Comparison of ENCODE assay signal across 9 mouse cellular contexts in genomic region chr3:105771534-105771933, GRCm38 (mm10). TPM values are rescaled to one million over a fixed set of nuclear protein-coding genes. Genes with fewer than 3 reads are reported as not detected.
DNase-seq lines count a peak whose midpoint lies in the region; ATAC-seq and TF ChIP-seq lines count a peak whose summit lies in the region.
"Had no signal": no experiment of that assay in that cellular context is flagged by ENCODE, and none has a peak within 500 bp of the region (broad histone marks: within the 10 kb centered on the region; RNA-seq: fewer than 3 reads in every experiment).

No protein-coding gene starts in this region.

- no peaks in the 10 kb centered on the region for H3K4me1 ChIP-seq in heart, embryonic 11.5 days (ENCODE audit: control insufficient read depth, insufficient read depth, low read length)
- peaks cover 7 to 46% of the 10 kb centered on the region in 2 experiments for H3K4me1 ChIP-seq in CH12.LX (ENCODE audit: control insufficient read depth in 1 of 2, insufficient read depth in 2 of 2)
- no peaks in the 10 kb centered on the region; the same call in 1 of the 2 replicates for H3K4me1 ChIP-seq in small intestine, adult 2 months (ENCODE audit: control insufficient read depth, insufficient read depth, insufficient read length, low read length)
- H3K4me1 ChIP-seq in cerebellum, adult 2 months (ENCODE audit: control insufficient read depth, insufficient read depth, low read length) = no peaks in the 10 kb centered on the region
- H3K4me1 ChIP-seq: heart, embryonic 13.5 days had no signal

- no peak for TF ChIP-seq EP300 in CH12.LX (IDR thresholded peaks at IDR 0.05; ENCODE audit: low read length)

- TF ChIP-seq CTCF in CH12.LX (conservative IDR thresholded peaks at IDR 0.05 in 1 of 2, IDR thresholded peaks at IDR 0.05 in 1 of 2; ENCODE audit: low read depth in 2 of 2, low read length in 2 of 2) = peak; percentile 45 to 71; a peak in 3 of 4 replicates
- TF ChIP-seq CTCF in small intestine, adult 2 months (IDR thresholded peaks at IDR 0.05; ENCODE audit: extremely low read depth, insufficient read length, insufficient replicate concordance, low read depth, low read length) = peak; percentile 53; the same call in 1 of the 2 replicates
- no peak; the same call in 1 of the 2 replicates for TF ChIP-seq CTCF in cerebellum, adult 2 months (IDR thresholded peaks at IDR 0.05; ENCODE audit: borderline replicate concordance, insufficient read depth, low read depth, low read length)

- TF ChIP-seq RAD21 in CH12.LX (IDR thresholded peaks at IDR 0.05; ENCODE audit: low read depth, low read length) = peak; percentile 77

- dilution Hi-C loops in CH12.LX (cut with MboI; ENCODE audit: extremely low pct_ligation_motif_present, extremely low pct_unique_long_range_greater_than_20kb, low sequenced_read_pairs) = no loop called here

- H3K4me2 ChIP-seq in heart, embryonic 11.5 days = no peak overlapping the region
- no peak overlapping the region for H3K4me2 ChIP-seq in CH12.LX (ENCODE audit: insufficient read depth, low read depth, poor library complexity, severe bottlenecking)
- H3K4me2 ChIP-seq: heart, embryonic 13.5 days had no signal

- ATAC-seq in heart, embryonic 11.5 days (replicated peaks; ENCODE audit: insufficient number of reproducible peaks, low FRiP score, low TSS enrichment) = no peak
- no peak for ATAC-seq in inflammation-experienced regulatory T-cells, adult 6 months

- peaks cover 64% of the 10 kb centered on the region for H3K79me2 ChIP-seq in CH12.LX (replicated peaks; ENCODE audit: control insufficient read depth, extremely low read depth, insufficient read depth, poor library complexity, severe bottlenecking)

- H3K4me3 ChIP-seq in heart, embryonic 11.5 days (ENCODE audit: low read depth, low read length) = no peak overlapping the region
- no peak overlapping the region for H3K4me3 ChIP-seq in CH12.LX (replicated peaks in 1 of 3; ENCODE audit: low read depth in 2 of 3, low read length in 2 of 3, poor library complexity in 1 of 3)
- H3K4me3 ChIP-seq in small intestine, adult 2 months (ENCODE audit: low read depth, low read length) = no peak overlapping the region
- no peak overlapping the region for H3K4me3 ChIP-seq in cerebellum, adult 2 months (replicated peaks; ENCODE audit: insufficient read depth, low read depth, low read length)
- H3K4me3 ChIP-seq: heart, embryonic 13.5 days had no signal

- no peaks in the 10 kb centered on the region for H3K27me3 ChIP-seq in heart, embryonic 11.5 days (ENCODE audit: control insufficient read depth, insufficient read depth, low read length)
- H3K27me3 ChIP-seq in CH12.LX (replicated peaks) = no peaks in the 10 kb centered on the region
- H3K27me3 ChIP-seq in small intestine, adult 2 months (ENCODE audit: control insufficient read depth, insufficient read depth, low read length) = no peaks in the 10 kb centered on the region
- no peaks in the 10 kb centered on the region for H3K27me3 ChIP-seq in cerebellum, adult 2 months (ENCODE audit: control insufficient read depth, insufficient read depth, low read length)
- H3K27me3 ChIP-seq: heart, embryonic 13.5 days had no signal

- H3K36me3 ChIP-seq in heart, embryonic 11.5 days (ENCODE audit: control insufficient read depth, insufficient read depth, low read length) = no peaks in the 10 kb centered on the region
- peaks cover 0 to 23% of the 10 kb centered on the region in 2 experiments for H3K36me3 ChIP-seq in CH12.LX (replicated peaks in 1 of 2; ENCODE audit: control insufficient read depth in 1 of 2, insufficient read depth in 1 of 2, low read length in 1 of 2)
- H3K36me3 ChIP-seq in small intestine, adult 2 months (ENCODE audit: control insufficient read depth, insufficient read depth, low read length) = no peaks in the 10 kb centered on the region
- H3K36me3 ChIP-seq: heart, embryonic 13.5 days had no signal

- no peak overlapping the region for H3K9ac ChIP-seq in heart, embryonic 11.5 days (ENCODE audit: low read depth, low read length)
- H3K9ac ChIP-seq in CH12.LX (ENCODE audit: insufficient read depth, low read depth) = no peak overlapping the region
- H3K9ac ChIP-seq: heart, embryonic 13.5 days had no signal

- peak; percentile 32 for DNase-seq in heart, postnatal 4 days
- peak; percentile 41 for DNase-seq in CH12.LX (ENCODE audit: extremely low read depth)
- DNase-seq in c-Kit-positive CD71-negative TER-119-negative erythroid progenitor cells, embryonic 14.5 days (ENCODE audit: low read depth) = peak; percentile 20
- no peak for DNase-seq in cerebellum, adult 2 months
- no peak for DNase-seq in right cerebral cortex, postnatal 25 days

- TF ChIP-seq POLR2A in CH12.LX (IDR thresholded peaks at IDR 0.05; ENCODE audit: low read depth, low read length) = no peak
- TF ChIP-seq POLR2A in small intestine, adult 2 months (IDR thresholded peaks at IDR 0.05; ENCODE audit: low read depth, low read length) = no peak
- TF ChIP-seq POLR2A in cerebellum, adult 2 months (IDR thresholded peaks at IDR 0.05; ENCODE audit: borderline replicate concordance, insufficient read depth, low read length) = no peak

- H3K27ac ChIP-seq in heart, embryonic 11.5 days (ENCODE audit: low read depth, low read length) = no peak overlapping the region
- H3K27ac ChIP-seq in CH12.LX (ENCODE audit: insufficient read depth, low read depth) = no peak overlapping the region
- H3K27ac ChIP-seq in small intestine, adult 2 months (ENCODE audit: insufficient read depth, low read depth, low read length) = no peak overlapping the region
- H3K27ac ChIP-seq in cerebellum, adult 2 months (ENCODE audit: insufficient read depth, low read length) = no peak overlapping the region
- H3K27ac ChIP-seq: heart, embryonic 13.5 days had no signal

- no peaks in the 10 kb centered on the region for H3K9me3 ChIP-seq in heart, embryonic 11.5 days (replicated peaks; ENCODE audit: control insufficient read depth, low read length)
- peaks cover 3% of the 10 kb centered on the region for H3K9me3 ChIP-seq in CH12.LX (replicated peaks; ENCODE audit: low read length)
- H3K9me3 ChIP-seq: heart, embryonic 13.5 days had no signal

- in situ Hi-C loops in CH12.LX (cut with MboI; ENCODE audit: low pct_ligation_motif_present, low pct_unique_long_range_greater_than_20kb, low sequenced_read_pairs) = no loop called here

TF ChIP-seq in CH12.LX, 34 proteins besides CTCF, POLR2A, EP300 and RAD21:
- TF ChIP-seq PAX5 (IDR thresholded peaks at IDR 0.05; ENCODE audit: low read length) (no peak), E2F4 (IDR thresholded peaks at IDR 0.05; ENCODE audit: insufficient replicate concordance, low read depth, low read length) (no peak), UBTF (IDR thresholded peaks at IDR 0.05; ENCODE audit: low read depth, low read length) (no peak), CHD1 (IDR thresholded peaks at IDR 0.05; ENCODE audit: low read depth, low read length) (no peak), USF2 (conservative IDR thresholded peaks at IDR 0.05; ENCODE audit: low read depth, low read length) (no peak), SIN3A (IDR thresholded peaks at IDR 0.05; ENCODE audit: low read length) (no peak), MEF2A (IDR thresholded peaks at IDR 0.05; ENCODE audit: borderline replicate concordance, low read depth, low read length) (no peak), IRF4 (IDR thresholded peaks at IDR 0.05; ENCODE audit: low read depth, low read length) (peak; percentile 20; the same call in 1 of the 2 replicates), BHLHE40 (IDR thresholded peaks at IDR 0.05; ENCODE audit: low read depth, low read length) (no peak), MAFK (IDR thresholded peaks at IDR 0.05; ENCODE audit: insufficient replicate concordance, low read length) (no peak), NELFE (IDR thresholded peaks at IDR 0.05; ENCODE audit: low read depth, low read length) (no peak), JUND (conservative IDR thresholded peaks at IDR 0.05; ENCODE audit: low read depth, low read length) (no peak), ZNF384 (IDR thresholded peaks at IDR 0.05; ENCODE audit: low read depth, low read length) (no peak), MYC (IDR thresholded peaks at IDR 0.05; ENCODE audit: low read depth, low read length) (0 out of 2 replicates have a peak, but pooled peaks have one; percentile 51), CHD2 (IDR thresholded peaks at IDR 0.05; ENCODE audit: low read length) (no peak), ETS1 (conservative IDR thresholded peaks at IDR 0.05; ENCODE audit: low read depth, low read length) (no peak; the same call in 1 of the 2 replicates), MAZ (IDR thresholded peaks at IDR 0.05; ENCODE audit: low read depth, low read length) (no peak), SMC3 (IDR thresholded peaks at IDR 0.05; ENCODE audit: low read depth, low read length) (peak; percentile 77), RCOR1 (conservative IDR thresholded peaks at IDR 0.05; ENCODE audit: low read depth, low read length) (no peak), JUN (IDR thresholded peaks at IDR 0.05; ENCODE audit: insufficient read depth, low read depth, low read length) (no peak), TCF12 (IDR thresholded peaks at IDR 0.05; ENCODE audit: low read depth, low read length) (no peak), TBP (conservative IDR thresholded peaks at IDR 0.05; ENCODE audit: low read depth, low read length) (no peak), POLR2AphosphoS2 (IDR thresholded peaks at IDR 0.05; ENCODE audit: low read depth, low read length) (no peak), ZC3H11A (IDR thresholded peaks at IDR 0.05; ENCODE audit: low read depth, low read length) (peak; percentile 39), HCFC1 (IDR thresholded peaks at IDR 0.05; ENCODE audit: low read depth, low read length) (no peak)

RNA-seq across cellular contexts. Expression of gene Rap1a, which starts 29.6 kb away (rescaled TPM):
- total RNA-seq in heart, postnatal 4 days (2021) = 100 to 1,000 TPM; 131 to 134 TPM
- polyA plus RNA-seq in heart, embryonic 11.5 days (2014; fragmentation: Nextera tagmentation; extraction: Ambion mirVana) = 72.6 and 77.5 TPM in 2 replicates
- 63.3 and 116 TPM in 2 replicates for total RNA-seq in CH12.LX (2012; rRNA removed)
- 209 and 234 TPM in 2 replicates for total RNA-seq in CH12.LX (2014; rRNA removed)
- polyA plus RNA-seq in CH12.LX (2012; ENCODE audit: insufficient read length, low read depth) = 222 and 250 TPM in 2 replicates
- polyA plus RNA-seq in small intestine, adult 2 months (2012; rRNA removed) = 0.25 and 0.89 TPM in 2 replicates
- polyA plus RNA-seq in inflammation-experienced regulatory T-cells, adult 6 months (2017; shearing (Covaris generic)) = 100 to 1,000 TPM; 142 to 303 (median 166) TPM
- polyA plus RNA-seq in cerebellum, adult 2 months (2012; rRNA removed) = 60.9 and 66.2 TPM in 2 replicates

Comparison
In these comparisons a context has a peak if more than half of its experiments do, and no peak if none do; other contexts are left out.
1. DNase-seq: peak in heart, postnatal 4 days (single experiment), CH12.LX (single experiment) and c-Kit-positive CD71-negative TER-119-negative erythroid progenitor cells, embryonic 14.5 days (single experiment); none in cerebellum, adult 2 months (0 of 2) and right cerebral cortex, postnatal 25 days (single experiment).
2. RNA of gene Rap1a, which starts 29.6 kb away (polyA plus RNA-seq): 222 to 250 TPM in CH12.LX, 142 to 303 TPM in inflammation-experienced regulatory T-cells, adult 6 months, 72.6 to 77.5 TPM in heart, embryonic 11.5 days and 60.9 to 66.2 TPM in cerebellum, adult 2 months; 0.25 to 0.89 TPM in small intestine, adult 2 months; every median in the first group is over 10 times any median in the second.